Mouse (Mus musculus): Measurements from ENCODE around the gene Otub2. TPM values are rescaled to one million over a fixed set of nuclear protein-coding genes. Genes with fewer than 3 reads are reported as not detected.

Otub2 gene
- 1 to 10 TPM; 1.6 to 1.7 TPM for total RNA-seq (2023)

GRCm38 (mm10) chr12:103388505-103389347 lies at the start of gene Otub2:
Gene Otub2 (plus strand): TSS chr12:103388682.

GRCm38 (mm10) chr12:103355746-103356414 lies 32.6 kb upstream of the Otub2 start, which contains the start of gene Asb2:
Gene Asb2 (minus strand): TSS chr12:103356001.

GRCm38 (mm10) chr12:103407720-103408119 lies 19.2 kb downstream of the Otub2 start, which contains the start of gene 9330161L09Rik:
Gene 9330161L09Rik (minus strand): TSS chr12:103407820.

GRCm38 (mm10) chr12:103425729-103426470 lies 37.4 kb downstream of the Otub2 start, which contains the start of gene Ddx24:
Gene Ddx24 (minus strand): TSS chr12:103425830.

GRCm38 (mm10) chr12:103433986-103434731 lies 45.7 kb downstream of the Otub2 start, which contains the start of gene Ifi27:
Gene Ifi27 (plus strand): TSS chr12:103434211.

GRCm38 (mm10) chr12:103443524-103443923 lies 55.0 kb downstream of the Otub2 start, which contains the start of gene Ifi27l2a:
Gene Ifi27l2a (minus strand): TSS chr12:103443680.

Other genes with a start within 250 kb of the Otub2 start
- not detected for gene Prima1, start 146.5 kb upstream of the Otub2 start, total RNA-seq (2023)
- not detected for gene Fam181a, start 77.7 kb upstream of the Otub2 start, total RNA-seq (2023)
- gene Asb2, start 32.7 kb upstream of the Otub2 start, total RNA-seq (2023): under 1 TPM in 1 of 2 experiments, not detected in 1; 0.79 TPM
- 1 to 10 TPM; 1.8 to 2.8 TPM for gene 9330161L09Rik, start 19.1 kb downstream of the Otub2 start, total RNA-seq (2023)
- gene Ddx24, start 37.1 kb downstream of the Otub2 start, total RNA-seq (2023): 10 to 100 TPM; 68.0 to 74.2 TPM
- gene Ifi27, start 45.5 kb downstream of the Otub2 start, total RNA-seq (2023): 10 to 100 TPM; 78.0 to 93.2 TPM
- 10 to 100 TPM; 81.8 to 83.1 TPM for gene Ifi27l2a, start 55.0 kb downstream of the Otub2 start, total RNA-seq (2023)
- not detected for gene Ifi27l2b, start 68.5 kb downstream of the Otub2 start, total RNA-seq (2023)
- not detected for gene Ppp4r4, start 143.6 kb downstream of the Otub2 start, total RNA-seq (2023)
- gene Serpina10, start 242.8 kb downstream of the Otub2 start, total RNA-seq (2023): under 1 TPM in 1 of 2 experiments, not detected in 1; 0.29 TPM